Mouse (Mus musculus): ENCODE measurements around the gene Rhbdf1.

The Rhbdf1 gene

DNA sequence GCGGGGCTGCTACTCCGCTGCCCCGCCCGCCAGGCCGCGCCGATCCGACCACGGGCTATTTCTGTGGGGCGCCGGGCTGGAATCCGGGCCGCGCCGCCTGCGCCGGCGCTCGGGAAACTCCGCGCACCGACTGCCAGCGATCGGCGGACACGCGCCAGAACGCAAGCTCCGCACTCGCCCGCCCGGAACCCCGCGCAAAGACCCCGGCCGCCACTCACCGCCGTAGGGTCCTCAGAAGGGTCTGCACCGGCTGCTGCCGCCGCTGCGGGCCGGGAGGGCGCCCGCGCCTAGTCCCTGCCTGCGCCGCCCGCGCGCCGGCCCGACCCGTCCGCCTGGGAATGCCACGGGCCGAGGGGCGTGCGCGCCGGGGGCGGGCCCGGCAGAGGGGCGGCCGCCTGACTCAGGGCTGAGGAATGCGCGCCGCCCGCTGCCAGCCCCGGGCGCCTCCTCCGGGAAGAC lies at the start of gene Rhbdf1:
Gene Rhbdf1 (minus strand): TSS at position 350 of the 459 bp plus-strand sequence.
- no peak for DNase-seq (ENCODE audit: low read depth, low spot score)

DNA sequence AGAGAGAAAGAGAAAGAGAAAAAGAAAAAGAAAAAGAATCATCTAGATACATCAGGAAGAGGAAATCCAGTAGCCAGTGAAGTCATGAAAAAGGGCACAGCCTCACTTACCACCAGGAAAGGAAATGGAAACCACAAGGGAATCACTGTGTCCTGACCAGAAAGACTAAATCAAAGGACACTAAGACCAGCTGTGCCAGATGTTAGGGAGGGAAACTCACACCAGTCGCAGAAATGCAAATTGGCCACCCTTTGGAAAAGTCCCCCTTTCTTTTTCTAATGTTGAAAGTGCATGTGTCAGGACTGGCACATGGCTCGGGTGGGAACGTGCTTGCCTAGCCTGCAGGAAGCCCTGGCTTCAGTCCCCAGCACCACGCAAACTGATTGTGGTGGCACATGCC lies 49.1 kb upstream of the Rhbdf1 start:
- no peak for DNase-seq (ENCODE audit: low read depth, low spot score)

DNA sequence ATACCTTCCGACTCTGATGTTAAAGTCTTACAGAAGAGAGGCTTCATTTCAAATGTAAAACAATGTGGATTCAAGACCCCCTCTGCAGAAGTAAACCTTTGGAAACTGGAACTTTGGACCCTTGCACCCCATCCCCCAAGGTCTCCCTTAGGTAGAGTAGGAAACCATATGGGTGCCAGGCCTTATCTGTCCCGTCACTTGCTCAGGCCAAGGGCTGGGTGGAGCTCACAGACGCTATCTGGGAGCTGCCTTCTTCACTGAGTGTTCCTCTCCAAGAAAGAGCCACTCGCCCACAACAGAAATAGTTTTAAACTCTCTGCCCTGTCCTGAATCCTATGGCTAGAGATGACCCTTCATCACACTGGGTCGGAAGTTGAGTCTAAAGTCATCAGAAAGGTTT lies 46.9 kb upstream of the Rhbdf1 start:
- no peak for DNase-seq (ENCODE audit: low read depth, low spot score)

DNA sequence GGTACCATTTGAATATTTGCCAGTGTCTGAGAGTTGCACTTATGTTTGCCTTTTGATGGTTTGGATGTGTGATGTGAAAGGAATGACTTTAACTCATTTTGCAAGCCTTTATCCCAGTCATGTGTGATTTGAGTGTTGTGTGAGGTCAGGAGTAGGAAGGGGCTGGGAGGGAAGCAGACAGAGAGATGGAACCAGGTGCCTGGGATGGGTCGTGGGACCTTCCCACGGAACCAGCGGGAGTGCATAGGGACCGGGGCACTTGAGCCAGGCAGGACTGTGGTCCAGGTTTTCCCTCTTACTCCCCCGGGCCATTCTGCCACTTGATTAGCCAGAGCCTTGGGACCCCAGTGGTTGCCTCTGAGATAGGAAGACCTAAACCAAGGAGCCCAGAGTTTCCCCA lies 45.9 kb upstream of the Rhbdf1 start:
- DNase-seq (ENCODE audit: low read depth, low spot score) = peak; percentile 27

DNA sequence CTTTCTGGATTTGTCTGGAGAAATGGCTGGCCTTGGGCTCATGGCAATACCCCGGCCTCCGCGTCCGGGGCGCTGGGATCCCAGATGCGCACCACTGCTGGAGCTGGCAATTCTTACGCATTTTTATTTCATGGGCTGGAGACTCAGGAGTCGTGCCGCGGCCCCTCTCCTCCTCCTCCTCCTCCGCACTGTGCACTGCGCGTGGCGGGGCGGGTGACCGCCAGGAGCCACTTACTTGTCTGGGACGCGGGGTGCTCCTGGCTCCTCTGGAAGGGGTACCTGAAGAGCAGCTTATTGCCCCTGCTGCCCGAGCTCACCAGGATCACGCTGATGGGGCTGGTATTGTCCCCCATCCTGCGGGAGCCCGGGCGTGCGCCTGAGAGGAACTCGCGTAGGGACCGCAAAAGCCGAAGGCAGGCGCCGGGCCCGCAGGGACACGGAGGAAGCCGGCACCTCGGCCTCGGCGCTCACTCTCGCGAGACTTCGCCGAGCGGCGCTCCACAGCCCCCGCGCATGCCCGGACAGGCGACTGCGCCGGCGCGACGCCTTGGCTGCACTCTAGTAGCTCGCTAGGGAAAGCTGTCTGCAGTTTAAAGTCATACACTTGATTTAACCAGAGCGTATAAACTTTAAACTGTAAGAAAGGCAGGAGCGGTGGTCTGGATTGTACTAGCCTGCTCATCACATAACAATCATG lies 45.2 kb upstream of the Rhbdf1 start, which contains the start of gene Nprl3:
Gene Nprl3 (minus strand): TSS at position 520 of the 697 bp plus-strand sequence.
- peak; percentile 94 for DNase-seq (ENCODE audit: low read depth, low spot score)

DNA sequence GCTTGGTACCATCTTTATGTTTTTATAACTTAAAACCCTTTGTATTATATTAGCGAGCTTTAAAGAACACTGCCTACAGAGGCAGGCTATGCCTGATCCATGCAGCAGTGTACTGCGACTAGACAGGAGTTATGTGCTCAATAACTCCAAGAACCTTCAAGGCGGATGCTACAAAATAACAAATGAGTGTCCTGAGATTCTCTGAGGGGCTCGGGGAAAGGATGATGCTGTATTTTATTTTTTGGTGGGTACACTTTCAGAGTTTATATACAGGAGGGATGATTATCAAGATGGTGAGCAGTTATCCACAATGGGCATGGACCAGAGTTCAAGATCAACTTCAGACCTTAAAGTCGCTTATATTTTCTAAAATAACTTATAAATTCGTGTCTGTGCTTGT lies 44.7 kb upstream of the Rhbdf1 start:
- DNase-seq (ENCODE audit: low read depth, low spot score) = no peak

DNA sequence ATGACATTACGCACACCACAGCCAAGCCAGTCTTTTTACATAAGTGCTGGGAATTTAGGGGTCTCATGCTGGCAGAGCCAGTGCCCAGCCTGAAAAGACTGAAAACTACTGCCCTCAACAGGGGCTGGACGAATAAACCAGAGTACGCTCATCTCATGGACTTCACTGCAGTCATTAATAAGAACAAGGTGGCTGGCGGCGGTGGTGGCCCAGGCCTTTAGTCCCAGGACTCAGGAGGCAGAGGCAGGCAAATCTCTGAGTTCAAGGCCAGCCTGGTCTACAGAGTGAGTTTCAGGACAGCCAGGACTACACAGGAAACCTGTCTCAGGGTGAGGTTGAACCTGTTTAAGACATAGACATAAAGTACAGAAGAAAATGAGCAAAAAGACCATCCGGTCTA lies 44.1 kb upstream of the Rhbdf1 start:
- DNase-seq (ENCODE audit: low read depth, low spot score) = no peak

DNA sequence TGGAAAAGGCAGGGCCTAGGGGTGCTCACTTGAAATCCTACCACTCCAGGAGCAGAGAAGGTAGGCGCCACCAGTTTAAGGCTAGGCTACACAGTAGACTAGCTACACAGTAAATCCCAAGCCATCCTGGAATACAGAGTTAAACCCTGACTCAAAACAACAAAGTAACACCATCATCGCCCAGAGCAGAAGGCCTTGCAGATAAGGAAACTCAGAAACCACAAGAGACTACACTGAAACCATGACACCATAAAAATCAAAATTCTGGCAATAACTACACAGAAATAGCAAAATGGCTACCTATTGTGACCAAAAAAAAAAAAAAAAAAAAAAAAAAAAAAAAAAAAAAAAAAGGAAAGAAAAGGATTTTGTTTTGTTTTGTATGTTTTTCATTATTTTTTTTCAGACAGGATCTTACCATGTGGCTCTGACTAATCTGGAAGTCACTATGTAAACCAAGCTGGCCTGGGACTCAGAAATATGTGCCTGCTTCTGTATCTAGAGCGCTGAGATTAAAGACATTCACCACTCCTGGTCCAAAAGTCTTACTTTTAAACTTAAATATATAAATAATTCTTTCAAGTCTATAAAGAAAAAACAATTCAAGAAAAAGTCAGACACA lies 43.1 kb upstream of the Rhbdf1 start:
- no peak for DNase-seq (ENCODE audit: low read depth, low spot score)

DNA sequence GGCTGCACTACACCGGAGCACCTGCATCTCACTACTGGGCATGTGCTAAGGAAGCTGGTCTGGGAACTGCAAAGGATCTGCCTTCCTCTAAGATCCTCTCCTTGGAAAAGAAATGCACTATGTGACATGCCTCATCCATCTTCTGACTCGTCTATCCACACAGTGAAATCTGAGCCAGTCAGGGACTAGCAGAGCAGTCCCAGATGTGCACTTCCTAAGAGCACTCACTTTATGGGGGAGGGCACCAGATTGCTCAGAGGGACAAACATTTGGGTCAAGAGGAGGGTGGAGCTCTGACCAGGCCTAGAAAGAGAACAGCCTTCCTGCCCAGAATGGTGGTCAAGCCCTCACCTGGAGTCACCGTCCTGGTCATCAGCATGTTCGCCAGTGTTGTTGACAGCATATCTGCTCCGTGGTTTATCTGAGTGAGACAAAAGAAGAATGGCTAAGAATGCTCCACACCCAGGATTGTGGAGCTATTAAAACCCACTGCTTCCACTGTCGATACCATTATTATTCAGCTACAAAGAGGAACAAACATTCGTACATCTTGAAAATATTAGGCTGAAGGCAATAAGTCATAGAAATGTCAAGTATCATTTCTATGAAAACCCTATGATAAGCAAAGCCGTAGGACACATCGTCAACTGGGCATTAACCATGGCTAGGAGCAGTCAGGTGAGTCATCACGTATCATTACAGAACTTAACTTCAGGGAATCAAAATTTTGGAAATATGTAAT lies 40.7 kb upstream of the Rhbdf1 start:
- no peak for DNase-seq (ENCODE audit: low read depth, low spot score)

DNA sequence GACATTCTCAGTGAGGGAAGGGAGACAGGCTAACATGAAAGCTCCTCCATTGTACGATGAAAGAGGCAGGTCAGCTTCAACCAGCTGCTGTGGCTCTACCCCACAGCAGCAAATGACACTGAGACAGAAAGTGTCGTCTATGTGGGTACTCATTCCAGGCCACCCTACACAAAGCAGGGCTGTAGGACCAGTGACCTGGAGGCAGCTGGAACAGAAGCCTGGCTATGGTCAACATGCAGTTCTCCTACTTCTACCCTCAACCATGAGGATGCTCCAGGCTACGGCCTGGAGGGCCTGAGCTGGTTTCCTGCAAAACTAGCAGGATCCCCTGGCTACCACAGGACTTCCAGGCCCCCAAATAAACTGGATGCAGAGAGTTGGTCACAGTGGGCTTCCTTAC lies 34.5 kb upstream of the Rhbdf1 start:
- no peak for DNase-seq (ENCODE audit: low read depth, low spot score)

DNA sequence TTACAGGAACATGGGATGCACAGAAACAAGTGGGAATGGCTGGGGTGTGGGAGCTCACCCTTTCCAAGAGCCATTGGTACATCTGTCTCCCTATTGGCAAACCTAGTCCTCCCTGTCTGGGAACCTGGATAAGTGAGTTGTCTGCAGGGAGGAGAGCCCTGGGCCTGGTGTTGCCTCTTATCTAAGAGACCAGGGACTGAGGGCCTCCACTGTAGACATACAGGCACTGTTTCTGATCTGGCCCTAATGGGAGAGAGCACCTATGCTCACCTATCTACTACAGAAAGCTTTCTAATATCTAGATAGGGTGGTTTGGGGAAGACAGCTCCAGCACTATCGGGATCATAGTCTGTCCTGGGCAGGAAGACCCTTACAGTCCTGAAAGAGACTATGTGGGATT lies 34.0 kb upstream of the Rhbdf1 start:
- no peak for DNase-seq (ENCODE audit: low read depth, low spot score)

DNA sequence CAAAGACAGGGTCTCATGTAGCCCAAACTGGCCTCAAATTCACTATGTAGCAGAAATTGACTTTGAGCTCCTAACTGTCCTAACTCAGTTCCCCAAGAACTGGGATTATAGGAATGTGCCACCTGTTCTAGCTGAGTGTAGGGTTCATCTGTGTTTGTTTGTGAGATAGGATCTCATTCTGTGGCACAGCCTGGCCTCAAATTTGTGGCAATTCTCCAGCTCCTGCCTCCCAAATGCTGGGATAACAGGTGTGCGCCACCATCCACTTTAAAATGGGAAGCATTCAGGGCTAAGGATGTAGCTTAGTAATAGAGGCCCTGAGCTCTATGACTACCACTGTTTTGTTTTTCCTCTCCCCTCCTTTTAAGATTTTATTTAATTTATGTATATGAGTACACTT lies 31.0 kb upstream of the Rhbdf1 start:
- no peak for DNase-seq (ENCODE audit: low read depth, low spot score)

DNA sequence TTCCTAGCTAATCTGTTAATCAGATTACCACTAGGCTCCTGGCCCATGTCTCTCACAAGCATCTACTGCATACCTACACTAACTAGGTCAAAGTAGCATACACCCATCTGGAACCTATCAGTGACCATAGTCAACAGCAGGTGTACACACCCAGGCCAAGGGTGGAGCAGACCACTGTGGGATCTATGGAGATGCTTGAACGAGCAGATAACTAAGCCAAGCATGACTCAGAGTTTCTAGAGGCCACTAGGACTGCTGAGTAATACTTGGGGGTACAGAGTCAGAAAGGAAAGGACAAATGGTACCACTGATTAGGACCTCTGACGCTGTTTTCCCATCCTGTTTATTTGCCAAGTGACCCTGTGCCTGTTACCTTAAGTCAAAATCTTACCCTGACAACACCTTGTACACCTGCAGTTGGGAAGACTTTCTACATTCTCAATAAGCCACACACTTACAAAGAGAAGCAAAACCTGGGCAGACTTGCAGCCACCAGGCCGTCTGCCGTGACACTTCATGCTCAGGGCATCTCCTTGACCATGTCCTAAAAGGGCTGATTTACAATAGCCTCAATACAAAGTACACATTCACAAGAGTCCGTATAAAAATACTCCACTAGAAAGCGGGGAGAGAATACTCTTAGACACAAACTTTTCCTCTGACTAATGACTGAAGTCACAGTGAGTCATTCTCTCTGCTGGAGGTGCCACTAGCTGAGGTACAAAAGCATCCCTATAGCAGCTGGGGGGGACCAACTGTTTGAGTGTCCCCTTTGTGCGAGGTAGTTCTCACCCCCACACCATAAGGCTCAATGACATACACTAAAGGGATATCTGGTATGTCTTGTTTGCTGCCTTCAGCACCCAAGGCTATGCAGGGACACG lies 29.0 kb upstream of the Rhbdf1 start:
- no peak for DNase-seq (ENCODE audit: low read depth, low spot score)

DNA sequence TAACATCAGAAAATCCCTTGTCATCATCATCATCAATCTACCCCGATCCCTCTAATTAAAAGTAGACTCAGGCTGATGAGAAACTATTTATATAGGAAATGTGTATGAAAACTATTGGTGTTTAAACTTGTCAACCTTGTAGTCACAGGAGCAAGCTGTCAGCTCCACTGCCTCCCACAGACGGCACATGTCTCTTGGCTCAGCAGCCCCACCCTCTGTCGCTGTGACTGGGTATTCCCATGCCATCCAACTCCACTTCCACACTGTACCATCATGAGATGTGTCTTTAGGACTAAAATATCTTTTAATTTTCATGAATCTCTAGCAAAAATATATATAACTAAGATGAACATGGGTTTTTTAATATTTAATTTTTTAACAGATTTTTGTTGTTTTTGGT lies 26.2 kb upstream of the Rhbdf1 start:
- DNase-seq (ENCODE audit: low read depth, low spot score) = no peak

DNA sequence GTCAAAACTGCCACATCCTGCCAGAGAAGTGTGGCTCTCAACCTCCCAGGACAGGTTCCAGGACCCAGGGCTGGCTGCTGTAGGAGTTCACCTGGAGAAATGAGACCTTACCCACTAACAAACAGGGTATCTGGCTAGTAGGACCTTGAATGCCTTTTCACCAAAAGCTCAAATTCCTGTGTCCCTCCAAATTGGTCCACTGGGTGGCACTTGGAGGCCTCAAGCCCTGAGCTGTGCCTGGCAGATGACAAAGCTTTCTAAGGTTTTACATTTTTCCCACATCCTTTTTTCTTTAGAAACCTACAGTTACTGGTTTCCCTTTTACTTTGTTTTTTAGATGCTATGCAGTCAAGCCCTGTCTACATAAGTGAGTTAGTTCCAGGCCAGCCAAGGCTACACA lies 25.0 kb upstream of the Rhbdf1 start:
- no peak for DNase-seq (ENCODE audit: low read depth, low spot score)

DNA sequence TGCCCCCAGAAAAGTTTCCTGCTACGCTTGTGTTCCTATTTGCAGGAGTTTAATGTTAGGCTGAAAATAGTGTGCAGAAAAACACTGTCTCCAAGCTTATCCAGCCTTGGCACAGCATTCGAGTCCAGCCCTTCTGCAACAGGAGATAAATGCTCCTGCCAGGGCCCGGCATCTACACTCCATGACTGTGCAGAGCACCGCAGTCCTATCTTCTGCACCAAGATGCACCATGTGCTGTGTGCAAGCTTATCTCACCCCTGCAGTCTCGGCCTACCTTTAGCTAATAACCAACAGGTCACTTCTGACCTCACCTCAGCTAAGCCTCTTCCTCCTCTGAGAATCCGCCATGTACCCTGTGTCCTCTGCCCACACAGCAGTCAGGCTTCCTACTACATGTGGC lies 23.5 kb upstream of the Rhbdf1 start:
- DNase-seq (ENCODE audit: low read depth, low spot score) = no peak

DNA sequence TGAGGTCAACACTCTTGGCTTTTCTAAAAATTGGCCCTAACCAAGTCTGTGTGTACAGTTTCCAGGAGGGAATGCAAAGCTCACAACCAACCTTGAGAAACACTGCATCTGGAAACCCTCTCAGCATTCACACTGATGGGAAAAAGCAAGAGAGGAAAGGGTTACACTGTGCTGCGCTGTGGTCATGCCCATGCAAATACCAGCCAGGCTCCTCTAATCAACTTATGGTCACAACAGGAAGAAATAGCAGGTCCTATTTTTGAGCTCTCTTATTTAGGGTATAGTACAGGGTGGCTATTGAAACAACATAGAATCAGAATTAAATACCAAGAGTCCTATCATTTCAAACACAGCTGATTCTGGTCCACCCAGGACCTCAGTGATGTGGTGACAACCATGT lies 22.5 kb upstream of the Rhbdf1 start:
- DNase-seq (ENCODE audit: low read depth, low spot score) = no peak

DNA sequence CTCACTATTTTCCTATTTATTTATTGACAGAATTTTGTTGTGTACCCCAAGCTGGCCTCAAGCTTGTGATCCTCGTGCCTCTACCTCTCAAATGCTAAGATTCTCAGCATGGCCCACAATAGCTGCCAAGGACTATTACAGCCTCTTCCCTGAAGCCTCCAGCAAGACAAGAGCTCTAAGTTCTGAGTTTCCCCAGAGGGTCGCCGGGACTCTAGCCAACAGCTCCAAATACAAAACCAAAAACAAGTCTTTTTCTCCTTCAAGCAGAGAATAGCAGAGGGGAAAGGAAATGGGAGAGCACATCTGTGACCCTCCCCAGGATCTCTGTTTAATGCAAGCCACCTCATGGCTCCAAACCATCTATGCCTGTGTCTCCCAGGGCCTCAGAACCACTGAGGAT lies 22.0 kb upstream of the Rhbdf1 start:
- DNase-seq (ENCODE audit: low read depth, low spot score) = no peak

DNA sequence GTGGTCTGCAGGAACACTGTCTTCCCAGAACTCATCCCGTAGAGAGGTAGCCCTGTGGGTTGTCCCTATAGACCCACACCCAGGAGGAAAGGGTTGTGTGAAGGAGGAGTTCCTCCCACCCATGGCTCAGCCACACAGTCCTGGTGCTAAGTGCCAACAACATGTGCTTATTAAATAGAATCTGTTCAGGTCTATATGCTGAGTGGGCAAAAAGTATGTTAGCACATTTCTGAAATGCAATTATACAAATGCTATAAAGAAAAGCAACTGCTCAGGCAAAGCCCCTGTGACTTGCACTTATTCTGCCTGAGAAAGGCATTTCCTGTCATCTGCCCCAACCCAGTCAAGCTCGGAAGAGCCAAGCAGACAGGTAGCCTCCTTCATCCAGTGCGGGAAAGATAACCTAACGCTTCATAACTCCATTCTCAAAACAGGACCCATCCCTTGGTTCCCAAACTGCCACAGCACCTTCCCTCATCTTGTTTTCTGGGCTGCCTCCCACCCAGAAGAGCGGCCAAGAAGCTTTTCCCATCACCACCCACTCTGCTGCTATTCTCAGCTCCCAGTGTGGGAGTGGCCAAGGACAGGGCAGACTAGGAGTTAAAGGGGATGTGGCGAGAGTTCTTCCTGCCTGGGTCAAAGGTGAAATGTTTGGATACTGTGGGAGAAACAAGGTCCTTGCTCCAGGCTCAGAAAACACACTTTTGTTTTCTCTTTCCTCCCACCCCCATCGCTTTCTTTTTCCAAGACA lies 21.3 kb upstream of the Rhbdf1 start:
- no peak for DNase-seq (ENCODE audit: low read depth, low spot score)

DNA sequence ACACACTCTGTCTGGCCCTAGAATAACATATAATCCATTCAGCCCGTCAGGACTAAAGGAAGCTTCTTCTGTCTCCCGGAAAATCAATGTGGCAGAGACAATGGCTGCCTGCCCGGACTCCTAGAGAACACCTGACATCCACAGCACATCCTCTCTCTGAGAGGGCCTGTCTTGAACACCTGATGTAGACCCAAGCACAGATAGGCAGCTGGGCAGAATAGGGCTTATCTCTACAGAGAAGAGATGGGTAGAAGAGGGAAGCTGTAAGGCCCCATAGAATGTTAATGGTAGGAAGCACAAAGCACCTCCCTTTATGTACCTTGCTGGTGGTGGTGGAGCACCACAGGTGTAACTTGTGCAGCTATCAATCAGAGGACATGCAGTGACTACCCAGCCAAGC lies 20.1 kb upstream of the Rhbdf1 start:
- DNase-seq (ENCODE audit: low read depth, low spot score) = no peak

DNA sequence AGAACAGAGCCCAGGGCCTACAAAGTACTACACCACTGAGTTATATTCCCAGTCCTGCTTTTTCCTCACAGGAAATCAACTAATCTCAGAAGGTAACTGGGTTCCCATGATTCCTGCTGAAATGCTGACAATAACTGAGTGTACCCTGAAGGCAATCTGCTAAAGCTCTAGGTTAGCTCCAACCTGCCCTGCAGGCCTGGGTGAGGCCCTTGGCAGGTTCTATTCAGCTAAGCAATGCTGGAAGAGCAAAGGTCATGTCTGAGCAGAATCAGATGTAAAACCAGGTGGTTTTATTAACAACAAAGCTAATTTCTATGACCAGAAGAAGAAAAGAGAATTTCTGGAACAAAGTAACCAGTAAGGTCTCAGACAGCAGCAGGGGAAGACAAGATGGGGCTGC lies 19.3 kb upstream of the Rhbdf1 start:
- no peak for DNase-seq (ENCODE audit: low read depth, low spot score)
